Mouse (Mus musculus) layer of hippocampus, postnatal 36 days (tissue): ENCODE measurements around the gene Bdp1. TPM values are rescaled to one million over a fixed set of nuclear protein-coding genes. Genes with fewer than 3 reads are reported as not detected.
"Not testable (repeated sequence)": the region's sequence is repeated elsewhere in the genome, so short reads cannot be mapped to it uniquely, and the experiment has no call there.

Experiments used
- DNase-seq, 2 experiments: peaks; one replicate each; pipeline ENCODE4 v3.0.0; 2022
- total RNA-seq, 2 experiments: library from RNA; stranded (reverse); gene quantifications; 2 replicates each; pipeline ENCODE4 v1.2.3; 2021

Gene Bdp1
- 10 to 100 TPM; 38.5 to 38.7 TPM for total RNA-seq

DNA sequence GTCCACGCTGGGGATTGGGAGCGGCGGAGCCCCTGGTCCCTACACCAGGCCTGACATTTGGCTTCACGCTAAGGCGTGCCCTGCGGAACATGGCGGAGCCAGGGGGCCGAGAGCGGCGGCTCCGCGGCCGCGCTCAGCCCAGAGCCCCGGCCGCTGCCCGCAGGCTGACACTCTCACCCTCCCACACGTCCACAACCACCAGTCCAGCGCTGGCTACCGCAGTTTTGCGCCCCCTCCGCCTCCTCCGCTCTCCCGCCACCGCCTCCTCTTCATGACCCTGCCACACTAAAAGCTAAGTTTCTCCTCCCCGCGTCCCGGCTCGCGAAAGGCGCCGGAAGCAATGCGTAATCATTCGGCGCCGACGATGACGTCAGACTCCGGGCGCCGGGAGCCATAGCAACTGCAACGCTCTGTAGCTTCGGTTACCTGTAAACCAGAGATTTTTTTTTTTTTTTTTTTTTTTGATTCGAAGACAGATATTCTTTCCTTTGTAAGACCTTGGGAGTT lies at the start of gene Bdp1:
TSS of gene Bdp1 (minus strand) at position 323 of the 507 bp plus-strand sequence.
- DNase-seq: peak; percentile 93 to 94

DNA sequence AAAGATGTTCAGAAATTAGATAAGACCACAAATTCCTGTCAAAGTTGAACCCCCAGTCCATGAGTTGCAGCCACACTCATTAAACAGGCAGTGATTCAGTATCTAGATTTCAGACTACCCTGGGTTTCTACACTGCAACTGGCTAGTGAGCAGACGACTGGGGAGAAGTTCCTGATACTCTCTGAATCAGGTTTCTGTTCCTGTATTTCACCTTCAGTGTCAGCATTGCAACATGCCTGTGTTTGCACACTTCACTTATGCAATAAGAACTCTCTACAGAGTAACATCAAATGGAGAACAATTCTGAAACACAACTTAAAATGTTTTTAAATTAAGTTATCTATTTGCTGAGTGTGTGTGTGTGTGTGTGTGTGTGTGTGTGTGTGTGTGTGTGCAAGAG lies 48.8 kb upstream of the Bdp1 start:
- no peak for DNase-seq

DNA sequence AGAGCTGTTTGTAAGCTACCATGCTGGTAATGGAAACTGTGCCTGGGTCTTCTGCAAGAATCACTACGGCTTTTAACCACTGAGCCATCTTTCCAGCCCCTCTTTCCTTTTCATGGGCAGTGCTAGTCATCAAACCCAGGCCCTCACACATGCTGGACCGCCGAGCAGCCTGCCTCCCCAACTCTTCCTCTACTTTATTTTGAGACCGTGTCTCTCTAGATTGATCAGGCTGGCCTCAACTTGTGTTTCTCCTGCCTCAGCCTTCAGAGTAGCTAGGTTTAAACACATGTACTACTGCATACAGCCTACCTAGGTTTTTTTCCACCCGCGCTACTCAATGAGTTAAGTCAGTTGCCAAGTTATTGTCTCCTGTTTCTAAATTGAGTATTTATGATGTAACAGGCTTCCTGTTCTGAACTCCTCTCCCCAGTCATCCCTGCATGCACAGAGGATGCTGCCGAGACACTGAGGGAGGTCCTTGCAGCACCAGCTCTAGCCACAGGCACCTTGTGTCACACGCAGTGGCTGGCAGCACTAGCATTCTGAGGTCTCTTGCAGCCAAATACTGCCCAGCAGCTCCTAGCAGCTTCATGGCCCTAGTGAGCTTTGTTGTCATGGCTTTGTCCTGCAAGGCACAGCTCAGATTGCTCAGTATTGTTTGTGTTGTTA lies 37.9 kb upstream of the Bdp1 start:
- DNase-seq: no peak

DNA sequence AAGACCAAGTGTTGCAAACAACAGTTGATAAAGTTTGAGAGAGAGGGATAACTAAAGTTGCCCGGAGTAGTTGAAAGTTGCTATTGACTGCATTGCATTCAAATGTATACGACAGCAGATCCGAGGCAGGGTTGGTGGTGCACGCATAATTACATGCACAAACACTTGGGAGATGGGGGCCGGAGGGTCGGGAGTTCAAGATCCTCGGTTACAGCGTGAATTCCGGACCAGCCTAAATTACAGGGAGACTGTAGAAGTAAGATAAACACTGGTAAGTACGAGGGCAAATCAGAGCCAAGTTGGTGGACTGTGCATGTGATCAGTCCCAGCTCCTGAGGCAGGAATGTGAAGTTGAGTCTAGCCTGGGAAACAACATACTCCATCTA lies 21.4 kb upstream of the Bdp1 start:
- no peak for DNase-seq

DNA sequence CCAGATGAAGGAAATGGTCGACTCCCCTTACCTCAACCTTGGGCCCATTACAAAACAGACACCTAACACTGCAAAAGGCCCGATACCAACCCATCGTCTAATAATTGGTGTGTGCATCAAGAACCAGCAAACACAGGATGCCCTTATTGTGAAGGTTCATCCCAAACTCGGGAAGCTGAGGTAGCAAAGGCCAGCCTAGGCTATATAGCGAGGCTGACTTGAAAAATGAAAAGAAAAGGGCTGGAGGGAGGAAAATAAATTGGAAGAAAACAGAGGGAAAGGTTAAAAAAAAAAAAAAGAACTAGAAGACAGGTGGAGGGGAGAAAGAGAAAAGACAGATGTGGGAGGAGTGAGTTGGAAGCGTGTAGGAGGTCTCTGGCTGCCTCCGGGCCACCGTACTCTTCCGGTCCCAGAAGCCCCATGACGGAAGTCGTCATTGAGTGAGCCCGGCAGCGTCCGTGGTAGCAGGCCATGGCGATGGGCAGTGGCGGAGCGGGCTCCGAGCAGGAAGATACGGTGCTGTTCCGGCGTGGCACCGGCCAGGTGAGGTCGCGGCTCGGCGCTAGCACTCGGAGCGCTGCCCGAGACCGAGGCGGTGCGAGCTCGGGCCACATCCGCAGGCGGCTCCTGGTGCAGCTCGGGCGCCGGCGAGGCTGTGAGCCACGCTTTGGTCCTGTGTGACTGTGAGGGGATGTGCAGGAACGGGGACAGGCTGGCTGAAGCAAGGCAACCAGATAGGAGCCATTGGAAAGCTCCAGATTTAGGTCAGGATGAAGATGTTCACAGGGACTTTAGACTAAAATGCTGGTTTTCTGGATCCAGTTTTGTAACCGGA lies 20.8 kb upstream of the Bdp1 start, which contains the start of gene Smn1:
TSS of gene Smn1 (plus strand) at position 430 of the 835 bp plus-strand sequence.
- peak; percentile 94 to 96 for DNase-seq

DNA sequence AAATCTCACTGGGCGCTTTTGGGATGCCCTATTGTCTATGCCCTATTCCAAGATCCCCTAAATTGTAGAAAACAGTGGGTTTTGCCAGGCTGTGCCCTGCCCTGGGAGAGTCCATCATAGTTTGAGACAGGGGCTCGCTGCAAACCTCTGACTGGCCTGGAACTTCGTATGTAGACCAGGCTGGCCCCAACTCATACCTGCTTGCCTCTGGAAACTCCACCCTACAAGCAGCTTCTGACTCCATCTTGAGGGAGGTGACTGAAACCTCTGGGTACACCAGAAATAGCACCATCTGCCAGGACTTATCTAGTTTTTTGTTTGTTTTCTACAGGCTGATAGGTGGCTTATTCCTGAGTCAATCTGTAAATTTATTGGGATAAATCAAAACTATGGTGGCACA lies 20.1 kb upstream of the Bdp1 start:
- DNase-seq: no peak

DNA sequence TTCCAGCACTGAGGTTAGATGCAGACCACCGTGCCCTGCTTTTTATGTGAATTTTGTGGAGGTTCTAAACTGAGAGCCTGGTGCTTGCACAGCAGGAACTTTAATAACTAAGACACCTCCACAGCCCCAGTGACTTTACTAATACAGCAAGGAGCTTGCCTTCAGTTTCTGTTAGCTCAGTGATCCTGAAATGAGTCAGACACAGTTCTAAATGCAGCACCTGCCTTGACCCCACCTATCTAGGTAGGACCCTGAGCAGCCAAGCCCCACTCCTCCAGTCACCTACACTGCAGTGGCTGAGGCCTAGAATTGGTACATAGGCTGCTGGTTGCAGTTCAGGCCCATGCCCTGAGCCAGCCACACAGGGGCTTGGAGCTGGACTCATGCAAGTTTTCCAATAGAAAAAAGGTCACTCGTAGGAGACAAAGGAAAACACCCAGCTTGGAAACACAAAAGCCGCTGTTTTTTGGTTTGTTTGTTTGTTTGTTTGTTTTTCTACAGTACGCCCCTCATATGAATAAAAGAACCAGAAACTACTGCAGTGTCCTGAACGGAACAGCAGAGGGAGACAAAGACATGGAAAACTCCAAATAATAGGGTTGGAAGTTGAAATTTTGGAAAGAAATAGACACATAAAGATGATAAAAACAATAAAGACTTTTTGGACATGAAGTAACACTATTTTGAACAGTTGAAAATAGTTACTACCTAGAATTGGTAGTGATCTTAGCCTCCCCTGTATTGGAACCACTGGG lies 8.5 kb upstream of the Bdp1 start:
- DNase-seq: no peak

DNA sequence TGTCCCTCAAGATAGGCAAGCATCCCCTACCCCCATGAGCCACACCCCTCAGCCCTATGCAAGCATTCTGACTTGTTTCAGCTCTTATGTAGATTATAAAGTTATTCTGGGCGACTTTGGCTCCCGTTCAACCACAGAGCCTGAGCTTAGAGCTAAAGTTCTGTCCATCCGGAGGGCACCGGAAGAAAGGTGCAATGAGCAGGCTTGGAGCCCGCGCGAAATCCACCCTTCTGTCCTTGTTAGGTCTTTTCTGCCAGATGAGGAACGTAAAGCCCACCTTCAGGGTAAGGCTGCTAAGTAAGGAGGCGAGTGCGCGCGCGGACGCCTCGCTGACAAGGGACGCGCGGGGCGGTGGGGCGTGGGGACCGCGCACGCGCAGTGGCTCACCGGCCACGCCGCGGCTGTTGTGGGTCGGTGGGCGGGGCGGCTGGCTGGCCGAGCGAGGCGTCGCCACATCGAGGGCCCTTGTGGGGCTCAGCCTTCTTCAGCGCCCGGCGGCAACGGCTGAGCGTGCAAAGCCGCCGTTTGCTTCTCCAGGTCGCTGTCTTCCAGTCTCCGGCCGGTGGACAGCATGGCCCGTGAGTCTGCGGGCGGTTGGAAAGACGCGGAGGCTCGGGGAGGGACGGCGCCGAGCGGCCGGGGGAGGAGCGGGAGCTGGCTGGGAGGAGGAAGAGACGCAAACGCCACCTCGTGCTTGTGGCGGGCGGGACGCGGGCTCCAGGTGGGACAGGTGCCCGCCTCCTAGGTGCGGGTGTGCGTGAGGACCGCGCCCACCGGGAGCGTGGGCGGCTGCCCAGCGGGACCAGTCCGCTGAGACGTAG lies 4.0 kb upstream of the Bdp1 start, which contains the start of gene Serf1:
TSS of gene Serf1 (plus strand) at position 361 of the 821 bp plus-strand sequence.
- peak; percentile 80 to 84 for DNase-seq

DNA sequence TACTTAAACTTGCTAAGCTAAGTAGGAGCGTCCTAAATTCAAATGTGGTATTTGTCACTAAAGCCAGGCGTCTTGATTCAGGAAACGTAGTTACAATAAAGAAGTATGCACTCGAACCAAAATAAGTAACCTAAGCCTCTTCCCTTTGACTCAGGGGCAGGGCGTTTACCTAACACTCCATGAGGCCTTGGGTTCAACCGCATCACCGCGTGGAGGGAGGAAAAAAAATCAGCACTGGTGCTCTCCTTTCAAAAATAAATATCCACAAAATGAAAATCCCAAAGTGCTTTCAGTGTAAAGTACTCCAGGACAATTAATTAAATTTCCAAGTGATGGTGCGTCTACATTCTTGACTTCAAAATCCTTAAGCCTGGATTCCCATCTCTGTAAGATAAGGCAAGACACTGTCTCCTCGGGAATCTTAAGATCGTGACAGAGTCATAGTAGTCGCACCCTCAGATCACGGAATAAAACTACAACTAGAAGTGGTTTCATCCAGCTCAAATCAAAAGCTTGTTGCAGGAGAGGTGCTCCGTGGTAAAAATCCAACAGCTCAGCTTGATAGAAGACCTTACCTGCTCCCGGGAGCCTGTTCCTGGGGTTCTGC lies 715 bp downstream of the Bdp1 start:
- DNase-seq: no peak

DNA sequence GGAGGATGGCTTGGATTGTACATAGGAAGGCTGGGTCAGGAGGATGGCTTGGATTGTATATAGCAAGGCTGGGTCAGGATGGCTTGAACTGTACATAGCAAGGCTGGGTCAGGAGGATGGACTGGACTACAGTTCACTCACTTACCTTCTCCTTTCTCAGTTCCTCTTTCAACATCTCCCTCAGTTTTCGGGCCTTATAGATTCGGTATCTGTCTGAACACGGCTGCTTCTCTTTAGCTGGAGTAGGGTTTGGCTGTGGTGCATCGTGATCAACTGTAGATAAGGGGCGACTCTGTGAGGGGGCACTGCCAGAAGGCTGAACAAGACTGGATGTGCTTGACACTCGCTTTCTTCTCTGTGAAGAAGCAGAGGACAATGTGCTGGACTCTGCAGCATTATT lies 5.1 kb downstream of the Bdp1 start:
- no peak for DNase-seq

DNA sequence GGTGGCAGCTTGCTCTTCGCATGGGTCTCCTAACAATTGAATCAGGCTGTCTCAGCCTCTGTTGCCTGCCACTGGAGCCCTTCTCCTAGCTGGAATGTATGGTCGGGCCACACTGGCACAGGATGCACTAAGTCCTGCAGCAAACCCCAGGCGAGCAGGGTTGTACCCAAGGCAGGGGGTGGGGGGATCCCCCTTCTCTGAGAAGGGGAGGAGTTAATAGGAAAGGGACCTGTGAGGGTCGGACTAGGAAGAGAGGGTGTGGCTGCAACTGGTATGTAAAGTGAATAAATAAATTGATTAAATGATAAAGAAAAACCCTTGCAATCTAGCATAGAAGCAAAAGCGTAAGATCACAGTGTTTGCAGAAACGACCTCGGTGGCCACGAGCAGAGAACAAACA lies 32.4 kb downstream of the Bdp1 start:
- DNase-seq: no peak

DNA sequence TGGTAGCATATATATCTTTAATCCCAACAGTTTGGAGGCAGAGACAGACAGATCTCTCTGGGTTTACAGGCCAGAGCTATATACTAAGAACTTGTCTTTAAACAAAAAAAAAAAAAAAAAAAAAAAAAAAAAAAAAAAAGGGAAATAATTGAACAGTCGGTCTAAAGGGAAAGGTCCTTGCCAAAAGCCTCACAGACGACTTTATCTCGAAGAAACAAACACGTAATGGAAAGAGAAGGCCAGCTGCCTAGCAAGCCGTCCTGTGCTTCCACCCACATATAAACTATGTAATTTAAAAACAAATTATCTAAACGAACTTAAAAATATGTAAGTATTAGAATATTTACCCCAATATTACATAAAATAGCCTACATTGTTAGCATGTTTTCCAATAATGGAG lies 36.0 kb downstream of the Bdp1 start:
- no peak for DNase-seq

DNA sequence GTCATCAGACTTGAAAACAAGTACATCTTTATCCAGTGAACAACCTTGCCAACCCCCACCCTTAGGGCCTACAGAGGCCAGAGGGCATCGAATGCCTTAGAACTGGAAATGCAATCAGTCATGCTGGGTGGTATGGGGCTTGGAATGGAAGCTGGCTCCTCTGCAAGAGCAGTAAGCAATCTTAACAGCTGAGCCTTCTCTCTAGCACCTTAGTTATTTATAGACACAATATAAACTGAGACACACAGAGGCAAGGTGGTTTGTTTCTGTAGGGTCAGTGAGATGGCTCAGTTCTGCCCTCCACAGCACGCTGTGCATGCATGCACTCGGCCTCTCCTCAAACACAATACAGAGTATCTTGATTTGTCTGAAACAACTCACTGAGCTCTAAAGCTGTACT lies 39.9 kb downstream of the Bdp1 start:
- no peak for DNase-seq

DNA sequence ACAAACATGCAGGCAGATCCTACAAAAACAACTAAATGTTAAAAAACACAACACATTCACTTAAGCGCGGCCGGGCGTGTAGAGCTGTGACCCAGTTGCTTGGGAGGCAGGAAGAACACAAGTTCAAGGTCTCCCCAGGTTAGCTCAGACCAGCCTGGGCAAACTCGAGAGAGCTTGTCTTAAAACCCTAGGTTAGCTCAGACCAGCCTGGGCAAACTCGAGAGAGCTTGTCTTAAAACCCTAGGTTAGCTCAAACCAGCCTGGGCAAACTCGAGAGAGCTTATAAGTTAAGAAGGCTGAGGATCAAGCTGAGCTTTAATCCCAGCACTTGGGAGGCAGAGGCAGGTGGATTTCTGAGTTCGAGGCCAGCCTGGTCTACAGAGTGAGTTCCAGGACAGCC lies 46.1 kb downstream of the Bdp1 start:
- not testable (repeated sequence) for DNase-seq

DNA sequence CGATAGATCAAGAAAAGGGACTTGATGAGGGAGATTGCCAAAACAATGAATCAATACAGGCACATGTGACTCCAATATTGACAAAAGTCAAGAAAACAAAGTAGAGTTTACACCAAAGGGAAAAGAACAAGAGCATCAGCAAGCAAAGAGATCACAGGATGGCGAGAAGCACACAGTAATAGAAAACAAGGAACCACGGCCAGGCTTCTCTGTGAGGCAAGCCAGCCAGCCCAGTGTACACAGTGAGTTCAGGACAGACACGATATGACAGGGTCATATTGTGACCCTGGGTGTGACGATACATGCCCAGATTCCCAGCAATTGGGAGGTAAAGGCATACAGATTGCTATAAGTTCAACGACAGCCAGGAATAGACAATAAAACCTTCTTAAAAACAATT lies 77.9 kb downstream of the Bdp1 start:
- DNase-seq: no peak

DNA sequence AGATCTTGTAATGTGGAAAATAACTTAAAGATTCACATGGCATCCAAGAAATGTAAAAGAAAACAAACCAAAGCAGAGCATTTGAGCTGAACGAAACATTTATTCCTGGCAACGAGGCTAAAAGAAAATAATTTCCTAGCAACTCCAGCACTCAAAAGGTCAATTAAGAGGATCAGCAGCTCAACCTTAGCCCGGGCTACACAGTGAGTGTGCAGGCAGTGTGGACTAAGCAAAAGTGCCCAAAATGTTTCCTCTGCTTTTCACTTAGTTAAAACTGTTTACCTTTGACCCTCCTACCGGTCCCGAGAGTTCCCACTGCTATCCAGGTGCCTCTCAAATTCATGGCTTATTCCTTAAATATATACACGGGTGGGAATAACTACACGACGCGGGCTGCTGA lies 87.0 kb downstream of the Bdp1 start:
- DNase-seq: no peak

DNA sequence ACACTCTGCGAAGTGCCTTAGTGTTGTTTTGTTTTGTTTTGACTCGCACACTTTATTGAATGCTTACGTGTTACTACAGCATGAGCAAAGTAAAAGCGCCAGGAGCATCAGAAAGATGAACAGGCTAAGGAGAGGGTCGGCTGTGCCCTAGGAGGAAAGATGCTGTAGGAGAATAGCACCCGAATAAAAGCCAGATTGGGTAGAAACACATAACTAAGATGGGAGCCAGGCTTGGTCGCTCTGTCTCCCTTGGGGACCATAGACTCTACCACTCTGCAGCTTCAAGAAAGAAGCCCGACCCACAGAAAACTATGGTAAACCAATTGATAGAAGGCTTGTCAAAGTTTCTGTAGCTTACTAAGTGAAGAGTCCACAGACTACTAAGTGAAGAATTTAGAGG lies 87.9 kb downstream of the Bdp1 start:
- DNase-seq: no peak

DNA sequence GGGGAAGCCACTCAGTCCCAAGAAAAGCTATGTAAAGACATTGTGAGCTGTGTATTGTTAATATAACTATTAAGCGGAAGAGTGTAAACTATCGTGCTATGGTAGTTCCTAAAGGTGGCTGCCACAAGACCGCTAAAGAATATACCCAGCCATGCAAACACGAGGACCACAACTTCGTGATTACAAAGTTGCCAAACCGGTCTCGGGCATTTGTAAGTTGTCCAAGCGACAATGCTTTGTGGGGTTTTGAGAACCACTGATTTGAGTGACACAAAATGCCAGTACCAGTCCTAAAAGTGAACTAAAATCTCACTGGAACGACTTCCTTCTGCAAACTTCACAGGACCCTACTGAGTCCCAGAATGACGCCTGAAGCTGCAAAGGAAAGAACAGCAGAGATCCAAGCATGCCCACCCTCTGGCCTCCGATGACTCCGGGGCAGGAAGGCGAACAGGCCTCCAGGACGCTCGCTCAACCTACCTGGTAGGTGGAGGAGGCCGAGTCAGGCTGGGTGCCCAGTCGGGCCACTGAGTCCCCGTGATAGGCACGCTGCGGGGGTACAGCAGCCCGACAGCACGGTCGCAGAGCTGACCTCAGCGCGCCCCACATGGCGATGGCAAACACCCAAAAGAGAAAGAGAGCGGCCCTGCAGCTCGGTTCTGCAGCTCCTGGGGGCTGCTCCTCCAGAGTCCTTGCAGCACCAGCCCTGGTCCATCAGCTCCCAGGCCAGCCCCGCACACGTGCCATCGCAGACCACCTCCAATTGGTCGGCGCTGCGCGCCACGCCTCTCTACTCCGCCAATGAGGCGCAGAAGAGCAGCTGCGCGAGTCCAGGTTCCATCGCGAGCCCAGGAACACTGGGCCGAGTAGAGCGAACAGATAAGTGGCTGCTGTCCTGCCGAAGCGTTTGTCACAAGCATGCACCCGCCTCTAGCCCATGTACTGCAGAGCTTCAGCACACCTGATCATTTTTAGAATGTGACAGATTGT lies 88.7 kb downstream of the Bdp1 start, which contains the start of gene Mccc2:
TSS of gene Mccc2 (minus strand) at position 734 of the 990 bp plus-strand sequence.
- DNase-seq: peak; percentile 67 to 82

DNA sequence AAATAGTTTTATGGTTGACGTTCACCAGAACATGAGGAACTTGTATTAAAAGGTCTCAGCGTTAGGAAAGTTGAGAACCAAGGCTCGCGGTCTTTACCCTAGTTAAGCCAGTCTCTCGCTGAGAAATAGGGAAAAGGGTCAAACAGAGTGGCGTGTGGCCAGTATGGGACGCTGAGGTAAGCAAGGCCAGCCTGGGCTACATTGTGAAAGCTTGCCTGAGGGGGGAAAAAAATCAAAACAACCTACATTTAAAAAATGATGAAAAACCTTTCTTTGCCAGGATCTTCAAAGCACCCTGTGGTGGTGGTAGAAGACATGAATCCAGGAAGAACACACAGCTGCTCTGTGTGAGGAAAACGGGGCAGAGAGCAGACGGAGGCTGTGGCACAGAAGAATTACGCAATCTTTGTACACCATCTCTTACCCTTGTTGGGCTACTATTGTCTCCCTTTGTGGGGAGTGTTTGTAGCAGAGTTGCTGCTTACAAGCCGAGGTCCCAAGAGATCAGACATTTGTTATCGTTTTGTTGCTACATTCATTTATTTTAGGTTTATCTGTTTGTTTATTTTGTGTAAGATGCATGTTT lies 97.9 kb downstream of the Bdp1 start:
- no peak for DNase-seq

DNA sequence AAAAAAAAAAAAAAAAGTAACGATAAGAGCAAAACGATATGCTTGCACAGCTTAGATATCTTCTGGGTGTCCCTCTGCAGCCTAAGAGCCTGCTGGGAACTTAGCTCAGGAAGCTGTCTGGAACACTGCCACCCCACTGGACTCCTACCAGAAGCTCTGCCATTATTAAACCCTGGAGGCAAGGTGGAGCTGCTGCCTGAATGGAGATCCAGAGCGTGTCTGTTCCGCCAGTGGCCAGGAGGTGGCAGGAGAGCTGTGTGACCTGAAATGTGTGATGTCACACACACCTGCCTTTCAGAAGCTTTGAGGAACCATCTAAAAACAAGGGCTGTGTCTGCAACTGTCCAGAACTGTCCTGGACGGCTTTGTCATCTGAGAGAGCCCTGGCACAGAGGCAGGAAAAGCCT lies 102.1 kb downstream of the Bdp1 start:
- DNase-seq: peak; percentile 74 to 81
